31 mouse cellular contexts compared by ENCODE assay signal in genomic region chr17:16157135-16157534, GRCm38 (mm10).
DNase-seq lines count a peak whose midpoint lies in the region; ATAC-seq and TF ChIP-seq lines count a peak whose summit lies in the region.
"Had no signal": no experiment of that assay in that cellular context is flagged by ENCODE, and none has a peak within 500 bp of the region (broad histone marks: within the 10 kb centered on the region; RNA-seq: fewer than 3 reads in every experiment).

No protein-coding gene starts in this region.

- H3K4me2 ChIP-seq in embryonic facial prominence, embryonic 14.5 days (ENCODE audit: low read depth, low read length): no peak overlapping the region
- no peak overlapping the region for H3K4me2 ChIP-seq in midbrain, embryonic 11.5 days
- no peak overlapping the region for H3K4me2 ChIP-seq in midbrain, embryonic 14.5 days (ENCODE audit: low read length)
- H3K4me2 ChIP-seq: embryonic facial prominence, embryonic 12.5 days; forebrain, embryonic 15.5 days; heart, embryonic 15.5 days; limb, embryonic 13.5 days; liver, embryonic 11.5 days had no signal

- TF ChIP-seq POLR2A in embryonic fibroblast, embryonic 13.5 days (IDR thresholded peaks at IDR 0.05; ENCODE audit: low read depth, low read length): no peak

- no peak for TF ChIP-seq CTCF in embryonic fibroblast, embryonic 13.5 days (IDR thresholded peaks at IDR 0.05; ENCODE audit: borderline replicate concordance, insufficient read depth, low read length)

- 0 out of 2 replicates have a peak, but pooled peaks cover 7% of the 10 kb centered on the region for H3K4me1 ChIP-seq in embryonic facial prominence, embryonic 14.5 days (ENCODE audit: control insufficient read depth, insufficient read depth, low read length)
- peaks cover 7% of the 10 kb centered on the region; the same call in 1 of the 2 replicates for H3K4me1 ChIP-seq in embryonic facial prominence, embryonic 10.5 days
- H3K4me1 ChIP-seq in midbrain, embryonic 10.5 days: peaks cover 15% of the 10 kb centered on the region
- H3K4me1 ChIP-seq in midbrain, embryonic 11.5 days (ENCODE audit: control insufficient read depth, insufficient read depth, low read length): peaks cover 5% of the 10 kb centered on the region; the same call in 1 of the 2 replicates
- H3K4me1 ChIP-seq in embryonic fibroblast, embryonic 13.5 days (ENCODE audit: control insufficient read depth, insufficient read depth, low read length): peaks cover 9% of the 10 kb centered on the region; the same call in 1 of the 2 replicates
- H3K4me1 ChIP-seq in midbrain, embryonic 14.5 days (ENCODE audit: control insufficient read depth, insufficient read depth, low read length): no peaks in the 10 kb centered on the region
- H3K4me1 ChIP-seq: forebrain, embryonic 15.5 days; heart, embryonic 10.5 days; heart, embryonic 15.5 days; limb, embryonic 13.5 days; megakaryocyte, embryonic 14.5 days had no signal

- H3K36me3 ChIP-seq in embryonic facial prominence, embryonic 14.5 days (ENCODE audit: control insufficient read depth, insufficient read depth, low read length): no peaks in the 10 kb centered on the region
- no peaks in the 10 kb centered on the region for H3K36me3 ChIP-seq in embryonic facial prominence, embryonic 10.5 days (replicated peaks)
- H3K36me3 ChIP-seq in midbrain, embryonic 10.5 days: no peaks in the 10 kb centered on the region
- no peaks in the 10 kb centered on the region for H3K36me3 ChIP-seq in midbrain, embryonic 11.5 days (ENCODE audit: control insufficient read depth, insufficient read depth, low read length)
- no peaks in the 10 kb centered on the region for H3K36me3 ChIP-seq in midbrain, embryonic 14.5 days (ENCODE audit: control insufficient read depth, insufficient read depth, low read length)
- H3K36me3 ChIP-seq: embryonic facial prominence, embryonic 12.5 days; forebrain, embryonic 15.5 days; heart, embryonic 10.5 days; heart, embryonic 15.5 days; limb, embryonic 13.5 days had no signal

- no peak overlapping the region for H3K4me3 ChIP-seq in embryonic facial prominence, embryonic 14.5 days (ENCODE audit: low read depth, low read length)
- no peak overlapping the region for H3K4me3 ChIP-seq in embryonic facial prominence, embryonic 10.5 days
- no peak overlapping the region for H3K4me3 ChIP-seq in midbrain, embryonic 10.5 days
- H3K4me3 ChIP-seq in midbrain, embryonic 11.5 days (ENCODE audit: low read depth, low read length): no peak overlapping the region
- H3K4me3 ChIP-seq in embryonic fibroblast, embryonic 13.5 days (ENCODE audit: insufficient read depth, low read length): no peak overlapping the region
- no peak overlapping the region for H3K4me3 ChIP-seq in midbrain, embryonic 14.5 days (replicated peaks; ENCODE audit: low read depth, low read length)
- H3K4me3 ChIP-seq: embryonic facial prominence, embryonic 12.5 days; erythroblast, embryonic 14.5 days; forebrain, embryonic 15.5 days; heart, embryonic 10.5 days; heart, embryonic 15.5 days; limb, embryonic 13.5 days; megakaryocyte, embryonic 14.5 days had no signal

- peak; percentile 4 for DNase-seq in embryonic facial prominence, embryonic 14.5 days (ENCODE audit: low spot score)
- no peak for DNase-seq in embryonic facial prominence, embryonic 10.5 days (ENCODE audit: low spot score)
- no peak for DNase-seq in midbrain, embryonic 10.5 days (ENCODE audit: low spot score)
- no peak for DNase-seq in midbrain, embryonic 11.5 days (ENCODE audit: low spot score, missing footprints)
- DNase-seq in midbrain, embryonic 14.5 days: peak; percentile 46
- no peak for DNase-seq in layer of hippocampus, postnatal 14 days (ENCODE audit: low spot score in 2 of 2)
- no peak for DNase-seq in kidney, adult 8-10 months
- DNase-seq: adrenal gland, adult 2 months; adrenal gland, postnatal 36 days; cerebellum, adult 9-10 months; cerebellum, postnatal 36 days; gastrocnemius, postnatal 25 days; heart, adult 11 months; kidney, adult 9 months; kidney, postnatal 10 days; layer of hippocampus, adult 9-11 months; liver, postnatal 0 days; lung, postnatal 4 days; thymus, postnatal 4 days had no signal

- no peaks in the 10 kb centered on the region for H3K27me3 ChIP-seq in embryonic facial prominence, embryonic 14.5 days (replicated peaks; ENCODE audit: control insufficient read depth, insufficient read depth, low read length)
- H3K27me3 ChIP-seq in embryonic facial prominence, embryonic 10.5 days (replicated peaks; ENCODE audit: low read depth, poor library complexity, severe bottlenecking): no peaks in the 10 kb centered on the region
- H3K27me3 ChIP-seq in midbrain, embryonic 10.5 days (ENCODE audit: low read depth, poor library complexity, severe bottlenecking): no peaks in the 10 kb centered on the region
- H3K27me3 ChIP-seq in midbrain, embryonic 11.5 days (ENCODE audit: control insufficient read depth, insufficient read depth, low read length): no peaks in the 10 kb centered on the region
- H3K27me3 ChIP-seq in midbrain, embryonic 14.5 days (ENCODE audit: control insufficient read depth, insufficient read depth, low read length): no peaks in the 10 kb centered on the region
- H3K27me3 ChIP-seq: CH12.LX; embryonic facial prominence, embryonic 12.5 days; forebrain, embryonic 15.5 days; heart, embryonic 15.5 days; limb, embryonic 13.5 days; megakaryocyte, embryonic 14.5 days had no signal

- H3K27ac ChIP-seq in embryonic facial prominence, embryonic 14.5 days (replicated peaks; ENCODE audit: low read depth, low read length): no peak overlapping the region
- no peak overlapping the region; the same call in 1 of the 2 replicates for H3K27ac ChIP-seq in embryonic facial prominence, embryonic 10.5 days (replicated peaks)
- peak overlapping the region; percentile 33; the same call in 1 of the 2 replicates for H3K27ac ChIP-seq in midbrain, embryonic 10.5 days (replicated peaks)
- H3K27ac ChIP-seq in midbrain, embryonic 11.5 days (ENCODE audit: low read depth, low read length): no peak overlapping the region
- peak overlapping the region; percentile 38 for H3K27ac ChIP-seq in embryonic fibroblast, embryonic 13.5 days (ENCODE audit: insufficient read depth, low read length)
- H3K27ac ChIP-seq in midbrain, embryonic 14.5 days (replicated peaks; ENCODE audit: low read depth, low read length): peak overlapping the region; percentile 14; the same call in 1 of the 2 replicates
- H3K27ac ChIP-seq: embryonic facial prominence, embryonic 12.5 days; forebrain, embryonic 15.5 days; heart, embryonic 10.5 days; heart, embryonic 15.5 days; limb, embryonic 13.5 days had no signal

- H3K9ac ChIP-seq in embryonic facial prominence, embryonic 14.5 days (ENCODE audit: low read depth, low read length): no peak overlapping the region
- no peak overlapping the region for H3K9ac ChIP-seq in midbrain, embryonic 11.5 days (ENCODE audit: low read length)
- no peak overlapping the region for H3K9ac ChIP-seq in midbrain, embryonic 14.5 days (replicated peaks; ENCODE audit: low read length)
- H3K9ac ChIP-seq: embryonic facial prominence, embryonic 12.5 days; forebrain, embryonic 15.5 days; heart, embryonic 15.5 days; limb, embryonic 13.5 days; liver, postnatal 0 days had no signal

- WGBS in embryonic facial prominence, embryonic 14.5 days: 47% methylated on average over 5 of the region's 5 CpGs
- WGBS in embryonic facial prominence, embryonic 10.5 days: 68% methylated on average over 5 of the region's 5 CpGs
- WGBS in midbrain, embryonic 10.5 days: 62% methylated on average over 5 of the region's 5 CpGs
- 50% methylated on average over 5 of the region's 5 CpGs for WGBS in midbrain, embryonic 11.5 days
- WGBS in midbrain, embryonic 14.5 days: 32% methylated on average over 5 of the region's 5 CpGs

- ATAC-seq in embryonic facial prominence, embryonic 14.5 days (ENCODE audit: low read depth): no peak
- ATAC-seq in midbrain, embryonic 11.5 days (ENCODE audit: low FRiP score): no peak
- no peak for ATAC-seq in midbrain, embryonic 14.5 days (ENCODE audit: low FRiP score, low TSS enrichment)
- ATAC-seq: activated CD4-positive, CD25-positive, alpha-beta regulatory T cell, adult 4 months; forebrain, embryonic 15.5 days; intestine, embryonic 16.5 days; liver, postnatal 0 days had no signal

- no peaks in the 10 kb centered on the region for H3K9me3 ChIP-seq in embryonic facial prominence, embryonic 14.5 days (ENCODE audit: control insufficient read depth, low read length)
- no peaks in the 10 kb centered on the region for H3K9me3 ChIP-seq in embryonic facial prominence, embryonic 10.5 days
- peaks cover 4% of the 10 kb centered on the region; the same call in 1 of the 2 replicates for H3K9me3 ChIP-seq in midbrain, embryonic 10.5 days (replicated peaks)
- H3K9me3 ChIP-seq in midbrain, embryonic 11.5 days (ENCODE audit: control insufficient read depth, low read length): no peaks in the 10 kb centered on the region
- no peaks in the 10 kb centered on the region for H3K9me3 ChIP-seq in midbrain, embryonic 14.5 days (ENCODE audit: control insufficient read depth, low read length)
- H3K9me3 ChIP-seq: embryonic facial prominence, embryonic 12.5 days; forebrain, embryonic 15.5 days; heart, embryonic 15.5 days; limb, embryonic 13.5 days had no signal

Comparison
In these comparisons a context has a peak if more than half of its experiments do, and no peak if none do; other contexts are left out.
1. DNase-seq: peak in embryonic facial prominence, embryonic 14.5 days (single experiment) and midbrain, embryonic 14.5 days (single experiment); none in embryonic facial prominence, embryonic 10.5 days (single experiment), midbrain, embryonic 10.5 days (single experiment), midbrain, embryonic 11.5 days (single experiment), layer of hippocampus, postnatal 14 days (0 of 2) and kidney, adult 8-10 months (0 of 2).
2. H3K27ac ChIP-seq: peak in midbrain, embryonic 10.5 days (single experiment), embryonic fibroblast, embryonic 13.5 days (single experiment) and midbrain, embryonic 14.5 days (single experiment); none in embryonic facial prominence, embryonic 14.5 days (single experiment), embryonic facial prominence, embryonic 10.5 days (single experiment) and midbrain, embryonic 11.5 days (single experiment).